Mouse (Mus musculus) G1E (cell line): ENCODE measurements at regions not wholly inside any gene's neighbourhood (a gene's known extent, or its start where the extent isn't known, plus 50 kb on each side); places are given as distances from the start of the nearest gene placed in this dataset.

Experiments
- GATA1 ChIP-seq: IDR thresholded peaks from 2 replicates; pipeline ENCODE4 v1.6.1; 2012; ENCODE audit warnings: borderline replicate concordance, low read length, inconsistent platforms, mixed read lengths
- POLR2AphosphoS5 ChIP-seq: IDR thresholded peaks from 2 replicates; pipeline ENCODE4 v1.6.1; 2012; ENCODE audit warnings: low read depth, low read length, inconsistent platforms; ENCODE audit not compliant: insufficient replicate concordance
- TAL1 ChIP-seq: conservative IDR thresholded peaks from 2 replicates; pipeline ENCODE4 v1.6.1; 2012; ENCODE audit warnings: low read depth, low read length, inconsistent platforms, mixed read lengths

DNA sequence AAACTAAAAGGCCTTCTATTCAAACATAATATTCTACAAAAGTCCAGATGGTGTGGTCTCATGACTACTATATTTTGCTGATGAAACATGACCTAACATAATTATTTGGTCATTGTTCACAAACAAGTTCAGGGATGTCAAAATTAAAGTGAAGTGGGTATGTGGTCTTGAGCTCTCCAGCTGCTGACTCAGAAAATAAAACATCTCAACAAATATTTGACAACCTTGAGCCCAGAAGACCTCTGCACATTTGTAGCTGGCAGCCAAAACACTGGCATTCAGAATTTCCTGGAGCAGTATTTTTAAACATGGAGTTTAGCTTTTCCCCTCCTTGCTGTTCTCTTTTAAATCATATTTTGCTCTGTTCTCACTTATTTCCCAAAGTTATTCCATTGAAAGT, 829.7 kb upstream of the Cited2 start:
- TF ChIP-seq TAL1 (no peak), POLR2AphosphoS5 (no peak), GATA1 (no peak)
